Mouse (Mus musculus) testis, postnatal 10 days (tissue): Measurements from ENCODE around the gene Pax2.

ENCODE experiments used
- DNase-seq: peaks from one replicate; pipeline ENCODE4 v3.0.0; 2021; ENCODE audit warnings: low spot score

Gene Pax2

DNA sequence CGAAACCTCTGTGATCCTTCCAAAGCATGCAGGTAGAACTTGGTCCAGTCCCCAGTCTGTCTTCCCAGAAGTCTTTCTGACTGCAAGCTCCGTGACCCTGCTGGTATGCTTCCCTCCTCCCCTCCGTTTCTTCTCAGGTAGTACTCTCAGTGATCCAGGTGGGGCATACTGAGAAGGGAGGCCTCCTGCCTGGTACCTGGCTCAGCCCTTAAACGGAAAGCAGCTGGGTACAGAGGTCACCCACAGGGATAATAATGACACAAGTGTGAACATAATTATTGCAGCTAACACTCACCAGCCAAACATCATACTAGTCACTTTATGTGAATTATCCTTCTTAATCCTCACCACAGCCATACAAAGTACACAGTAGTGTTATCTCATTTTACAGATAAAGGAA lies 28.5 kb downstream of the Pax2 start:
- no peak for DNase-seq

- no peak for DNase-seq
Observed at GRCm38 (mm10) chr19:44788488-44788887, 32.6 kb downstream of the Pax2 start.

DNA sequence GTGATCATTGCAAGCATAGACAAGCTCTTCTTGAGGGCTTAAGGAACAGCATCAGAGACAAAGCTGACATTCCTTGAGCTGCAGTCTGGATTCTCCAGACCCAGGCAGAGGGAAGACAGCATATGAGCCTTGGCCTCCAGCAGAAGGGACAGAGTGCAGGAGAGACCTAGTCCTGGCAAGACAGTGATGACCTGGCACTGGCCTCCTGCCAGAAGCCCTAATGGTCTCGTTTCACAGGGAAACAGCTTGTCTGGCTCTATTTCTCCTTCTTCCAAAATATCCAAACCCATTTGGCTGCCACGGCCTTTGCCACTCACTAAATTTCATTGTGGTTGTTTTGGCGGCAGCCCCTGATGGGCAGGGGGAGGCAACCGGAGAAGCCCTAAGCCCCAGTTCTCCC lies 36.1 kb downstream of the Pax2 start:
- DNase-seq, result no peak

DNA sequence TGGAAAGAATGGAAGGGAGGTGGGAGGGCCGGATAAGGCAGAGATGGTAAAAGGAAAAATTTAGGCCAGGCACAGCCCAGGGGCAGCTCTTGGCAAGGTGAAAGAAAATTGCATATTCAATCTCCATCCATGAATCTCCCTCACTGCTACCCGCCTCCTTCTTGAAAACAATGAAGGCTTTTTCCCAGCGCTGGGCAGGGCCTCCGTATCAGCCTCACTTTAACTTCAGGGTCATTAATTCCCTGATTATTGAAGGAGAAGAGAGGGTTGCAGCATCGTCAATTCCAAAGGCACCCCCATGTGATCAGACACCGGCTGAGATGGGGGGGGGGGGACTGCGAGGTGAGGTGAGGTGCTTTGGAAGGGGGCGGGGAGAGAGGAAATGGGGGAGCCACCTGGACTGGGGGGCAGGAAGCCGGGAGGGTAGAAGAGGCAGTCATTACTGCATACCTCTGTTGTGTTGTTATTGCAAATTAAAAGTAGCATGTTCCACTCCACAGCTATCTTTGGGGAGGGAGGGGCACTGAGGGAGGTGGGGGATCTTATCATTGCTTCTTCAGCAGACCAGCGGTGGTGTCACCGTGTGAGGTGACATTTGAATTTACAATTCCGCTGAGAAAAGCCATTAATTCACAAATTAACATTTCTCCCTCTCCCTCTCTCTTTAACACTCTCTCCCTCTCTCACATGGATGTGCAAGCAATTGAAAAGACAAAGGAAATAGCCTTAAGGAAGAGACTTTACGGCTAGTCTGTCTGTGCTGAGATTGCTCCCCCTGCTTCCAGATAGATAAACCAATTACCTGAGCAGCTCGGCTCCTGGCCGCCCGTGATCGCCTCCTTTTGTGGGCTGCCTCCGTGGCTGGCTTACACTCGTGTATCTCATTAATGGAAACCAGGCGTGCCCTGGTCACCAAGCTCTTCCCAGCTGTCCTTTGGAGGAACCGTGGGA lies 41.5 kb downstream of the Pax2 start:
- no peak for DNase-seq

DNA sequence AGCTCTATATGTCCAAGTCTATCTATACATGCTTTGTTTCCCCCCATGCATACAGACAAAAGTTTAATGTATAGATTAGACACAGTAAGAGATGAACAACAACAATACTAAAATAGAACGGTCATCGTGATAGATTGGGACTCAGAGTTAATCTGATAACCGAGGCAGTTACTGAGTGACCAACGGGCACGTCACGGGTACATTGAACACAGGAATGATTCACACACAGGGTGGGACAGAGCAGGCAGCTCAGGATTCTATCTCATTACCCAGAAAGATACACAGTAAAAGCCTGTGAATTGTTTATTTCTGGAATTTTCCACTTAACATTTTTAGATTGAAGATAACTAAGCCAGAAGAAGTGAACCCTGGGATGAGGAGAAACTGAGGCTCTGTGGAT lies 42.9 kb downstream of the Pax2 start:
- DNase-seq, result no peak

- DNase-seq, result no peak
Observed at GRCm38 (mm10) chr19:44799156-44799555, 43.3 kb downstream of the Pax2 start.

- DNase-seq, result no peak
Observed at GRCm38 (mm10) chr19:44800327-44800726, 44.5 kb downstream of the Pax2 start.

- DNase-seq, result no peak
Observed at GRCm38 (mm10) chr19:44808734-44809133, 52.9 kb downstream of the Pax2 start.

DNA sequence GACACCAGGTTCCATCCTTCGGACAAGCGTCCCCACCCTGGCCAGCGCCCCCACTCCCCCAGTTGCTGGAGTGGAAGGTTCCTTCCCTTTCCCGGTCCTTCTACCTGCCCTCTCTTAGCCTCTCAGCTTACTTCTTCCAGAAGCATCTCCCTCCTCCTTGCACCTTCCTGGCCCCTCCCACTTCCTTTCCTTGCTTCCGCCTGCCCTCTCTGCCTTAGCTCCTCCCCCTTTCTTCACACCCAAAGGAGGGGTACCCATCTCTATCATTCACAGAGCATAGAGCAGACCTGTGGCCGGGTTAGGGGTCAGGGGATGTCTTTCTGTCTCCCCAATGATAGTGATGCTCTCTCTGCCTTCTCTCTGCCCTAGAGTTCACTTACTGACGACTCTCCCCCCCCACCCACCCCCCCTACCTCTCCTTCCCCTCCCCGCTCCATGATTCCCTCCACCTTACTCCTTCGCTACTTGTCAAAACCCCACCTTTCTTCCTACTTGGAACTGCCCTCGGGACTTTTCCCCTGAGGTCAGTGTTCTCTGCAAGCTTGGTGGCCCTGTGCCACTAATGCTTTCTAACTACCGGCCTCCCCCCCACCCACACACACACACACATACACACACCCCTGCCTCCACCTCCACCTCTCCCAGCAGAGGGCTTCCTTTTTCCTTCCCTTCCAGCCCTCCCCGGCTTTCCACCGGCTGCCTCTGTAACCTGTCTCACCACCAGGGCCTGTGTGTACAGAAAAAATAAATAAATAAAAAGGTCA lies 57.0 kb downstream of the Pax2 start:
- no peak for DNase-seq

- no peak for DNase-seq
Observed at GRCm38 (mm10) chr19:44815111-44815510, 59.3 kb downstream of the Pax2 start.

- DNase-seq, result no peak
Observed at GRCm38 (mm10) chr19:44817403-44818128, 61.7 kb downstream of the Pax2 start.

- DNase-seq, result no peak
Observed at GRCm38 (mm10) chr19:44818676-44819075, 62.8 kb downstream of the Pax2 start.

DNA sequence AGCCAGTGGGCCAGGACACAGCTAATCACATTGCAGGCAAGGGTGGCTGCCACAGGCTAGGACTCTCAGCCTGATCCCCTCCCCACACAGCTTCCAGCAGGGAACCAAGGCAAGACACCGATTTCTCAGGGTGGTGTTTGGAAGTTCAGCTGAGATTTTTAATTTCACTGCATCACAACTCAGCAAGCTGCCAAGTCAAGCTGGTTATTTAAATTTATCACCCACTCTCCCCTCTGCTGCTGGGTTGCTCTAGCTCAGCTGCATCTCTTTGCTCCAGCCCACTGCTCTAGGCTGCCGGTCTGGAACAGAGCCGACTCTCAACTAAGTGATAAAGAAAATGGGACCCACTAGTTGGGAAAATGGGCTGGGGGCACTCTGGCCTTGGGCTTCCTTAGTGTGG lies 65.7 kb downstream of the Pax2 start:
- DNase-seq, result no peak

GRCm38 (mm10) chr19:44822295-44822694 lies 66.5 kb downstream of the Pax2 start:
- no peak for DNase-seq

DNA sequence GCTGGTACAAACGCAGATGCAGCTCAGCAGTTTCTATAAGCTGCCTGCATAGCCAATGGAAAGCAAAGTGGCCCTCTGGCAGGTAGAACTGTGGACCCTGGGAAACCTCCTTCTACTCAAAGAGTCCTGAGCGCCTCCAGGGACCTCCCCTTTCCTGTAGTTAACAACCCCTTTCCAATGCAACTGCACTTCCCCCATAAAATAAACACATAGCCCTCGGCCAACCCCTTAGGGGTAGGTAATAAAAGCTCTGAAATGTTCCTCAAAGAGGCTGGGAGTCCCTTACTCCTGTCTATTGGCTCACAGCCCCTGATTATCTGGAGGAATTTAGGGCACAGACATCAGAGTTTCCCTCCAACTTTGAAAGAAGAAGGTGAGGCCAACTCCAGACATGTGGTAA lies 67.8 kb downstream of the Pax2 start:
- no peak for DNase-seq

- no peak for DNase-seq
Observed at GRCm38 (mm10) chr19:44825216-44825768, 69.4 kb downstream of the Pax2 start.

DNA sequence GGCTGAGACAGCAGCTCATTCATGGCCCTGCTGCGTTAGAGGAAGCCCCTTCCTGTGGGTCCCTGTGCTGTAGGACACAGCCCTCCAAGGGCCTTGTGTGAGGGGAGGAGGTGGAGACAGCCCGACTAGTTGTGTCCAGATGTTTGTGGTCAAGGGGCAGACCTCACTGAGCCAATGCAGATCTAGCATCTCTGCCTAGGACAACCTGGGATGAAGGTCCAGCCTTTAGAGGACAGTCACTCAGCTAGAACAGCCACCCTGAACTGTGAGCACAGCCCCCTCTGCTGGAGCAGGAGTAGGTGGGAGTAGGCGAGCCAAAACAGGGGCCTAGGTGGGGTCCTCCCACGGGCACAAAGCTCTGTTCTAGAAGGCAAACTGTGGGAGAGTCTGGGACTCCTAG lies 70.0 kb downstream of the Pax2 start:
- no peak for DNase-seq

- no peak for DNase-seq
Observed at GRCm38 (mm10) chr19:44833391-44833790, 77.5 kb downstream of the Pax2 start.

GRCm38 (mm10) chr19:44834218-44835041 lies 78.6 kb downstream of the Pax2 start:
- DNase-seq, result no peak

- DNase-seq, result no peak
Observed at GRCm38 (mm10) chr19:44835042-44835930, 79.4 kb downstream of the Pax2 start.
